Mouse (Mus musculus) splenic B cell, adult 2 months (primary cell): Measurements from ENCODE around the gene Oas1a.
"Not testable (repeated sequence)": the region's sequence is repeated elsewhere in the genome, so short reads cannot be mapped to it uniquely, and the experiment has no call there.

ENCODE experiments used
- DNase-seq: peaks from one replicate; pipeline ENCODE4 v3.0.0-alpha.2; 2011; ENCODE audit warnings: low read depth, low spot score
- H3K27me3 ChIP-seq: 2 replicates; pipeline ENCODE4 v1.6.1; 2012; ENCODE audit warnings: mild to moderate bottlenecking, low read length, moderate library complexity, mixed read lengths; ENCODE audit not compliant: control insufficient read depth, poor library complexity, insufficient read depth, severe bottlenecking
- H3K36me3 ChIP-seq: 2 replicates; pipeline ENCODE4 v1.6.1; 2012; ENCODE audit warnings: mild to moderate bottlenecking, low read length, moderate library complexity, mixed read lengths; ENCODE audit not compliant: control insufficient read depth, poor library complexity, insufficient read depth, severe bottlenecking

Oas1a gene

DNA sequence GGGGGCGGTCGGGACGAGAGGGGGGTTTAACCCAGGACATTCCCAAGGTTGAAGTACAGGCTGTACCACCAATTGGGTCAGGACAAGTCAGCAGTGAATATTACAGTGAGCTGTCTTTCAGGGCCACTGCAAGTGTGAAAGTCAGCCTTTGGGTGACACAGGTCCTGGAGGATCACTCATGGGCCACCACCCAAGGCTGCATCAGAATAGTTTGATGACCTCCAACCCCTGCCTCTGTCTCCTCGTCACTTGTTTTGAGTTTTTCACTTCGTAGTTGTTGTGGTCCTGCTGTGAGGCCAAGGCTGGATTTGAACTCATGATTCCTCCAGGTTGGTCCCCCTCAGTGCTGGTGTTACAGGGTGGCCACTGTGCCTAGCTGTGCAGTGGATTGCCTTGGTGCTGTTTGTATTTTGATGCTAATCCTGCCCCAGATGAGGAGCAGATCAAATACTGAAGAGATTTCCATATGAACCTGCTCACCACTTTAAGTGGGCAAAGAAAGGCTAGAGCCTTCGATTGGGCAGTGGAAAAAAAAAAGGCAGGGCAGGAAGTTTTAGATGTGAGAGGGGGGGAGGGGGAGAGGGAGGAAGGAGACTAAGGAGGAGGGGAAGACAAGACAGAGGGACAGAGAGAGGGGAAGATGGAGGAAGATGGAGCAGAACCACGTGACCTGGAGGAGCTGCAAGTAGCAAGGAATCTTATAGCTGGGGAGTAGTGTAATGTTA is 1.0 kb upstream of the Oas1a start:
- no peaks in the 10 kb centered on the region for H3K27me3 ChIP-seq
- no peak for DNase-seq
- H3K36me3 ChIP-seq, result no peaks in the 10 kb centered on the region

DNA sequence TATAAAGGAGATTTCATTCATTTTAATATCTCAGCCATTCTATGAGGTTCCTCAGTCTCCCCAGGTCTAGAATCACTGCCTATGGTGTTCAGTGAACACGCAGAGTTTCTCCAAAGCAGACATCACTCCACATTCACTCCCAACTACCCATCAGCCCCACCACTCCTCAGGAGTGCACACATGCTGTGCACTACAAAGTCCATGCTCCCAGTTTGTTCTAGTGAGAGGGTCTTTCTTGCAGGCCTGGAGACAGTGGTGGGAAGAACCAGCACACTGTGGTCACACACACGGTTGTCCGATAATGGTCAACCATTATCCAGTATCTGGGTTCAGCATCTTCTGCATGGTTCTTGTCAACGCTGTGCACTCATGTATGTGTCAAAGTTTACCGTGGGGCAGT is 5.3 kb downstream of the Oas1a start:
- no peak for DNase-seq
- no peaks in the 10 kb centered on the region for H3K36me3 ChIP-seq
- H3K27me3 ChIP-seq, result no peaks in the 10 kb centered on the region

- no peak for DNase-seq
- H3K36me3 ChIP-seq, result no peaks in the 10 kb centered on the region
- no peaks in the 10 kb centered on the region for H3K27me3 ChIP-seq
These were observed 6.7 kb downstream of the Oas1a start for GRCm38 (mm10) chr5:120900666-120901065.

- DNase-seq, result no peak
- Histone ChIP-seq H3K36me3 (no peaks in the 10 kb centered on the region), H3K27me3 (no peaks in the 10 kb centered on the region)
These were observed 8.6 kb downstream of the Oas1a start for GRCm38 (mm10) chr5:120898726-120899125.

DNA sequence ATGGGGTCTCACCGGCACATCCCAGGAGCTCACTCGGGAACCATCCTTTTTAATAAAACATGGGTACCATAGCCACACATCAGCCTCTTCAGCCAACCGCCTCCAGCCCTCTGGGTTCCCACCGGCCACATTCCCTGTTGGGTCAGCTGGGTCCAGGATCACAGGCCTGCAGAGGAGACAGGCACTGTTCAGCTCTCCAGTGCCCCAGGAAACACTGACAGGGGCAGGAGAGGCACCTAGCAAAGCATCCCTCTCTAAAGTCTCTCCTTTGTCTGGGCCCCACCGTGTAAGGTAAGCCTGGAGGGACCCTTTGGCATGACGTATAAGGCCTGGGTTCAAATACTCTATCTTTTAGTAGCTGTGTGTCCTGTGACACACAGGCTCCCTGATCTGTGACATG is 9.0 kb downstream of the Oas1a start:
- Histone ChIP-seq H3K27me3 (no peaks in the 10 kb centered on the region), H3K36me3 (no peaks in the 10 kb centered on the region)
- DNase-seq, result no peak

GRCm38 (mm10) chr5:120895231-120895900 is 12.0 kb downstream of the Oas1a start:
- Histone ChIP-seq H3K27me3 (no peaks in the 10 kb centered on the region), H3K36me3 (no peaks in the 10 kb centered on the region)
- no peak for DNase-seq

GRCm38 (mm10) chr5:120894692-120895091 is 12.6 kb downstream of the Oas1a start:
- DNase-seq, H3K36me3 ChIP-seq, H3K27me3 ChIP-seq: not testable (repeated sequence)

GRCm38 (mm10) chr5:120893866-120894265 is 13.5 kb downstream of the Oas1a start:
- not testable (repeated sequence) for H3K27me3 ChIP-seq, H3K36me3 ChIP-seq, DNase-seq

DNA sequence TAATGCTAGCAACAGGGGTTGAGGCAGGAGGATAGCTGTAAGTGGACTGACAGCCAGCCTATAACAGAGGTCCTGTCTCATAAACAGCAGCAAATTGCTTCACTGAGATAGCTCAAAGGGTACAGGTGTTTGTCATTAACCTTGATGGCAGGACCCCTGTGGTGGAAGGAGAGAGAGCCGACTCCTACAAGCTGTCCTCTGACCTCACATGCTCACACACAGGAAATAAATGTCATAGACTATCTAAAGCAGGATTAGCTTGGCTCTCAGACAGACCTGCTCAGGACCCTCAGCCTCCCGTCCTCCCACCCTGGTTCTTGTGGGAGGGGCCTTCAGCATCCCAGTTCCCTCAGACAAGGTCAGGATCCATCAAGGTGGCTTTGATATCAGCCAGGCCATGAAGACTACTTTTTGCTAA is 15.1 kb downstream of the Oas1a start:
- Histone ChIP-seq H3K36me3 (no peaks in the 10 kb centered on the region), H3K27me3 (no peaks in the 10 kb centered on the region)
- no peak for DNase-seq

- DNase-seq, H3K27me3 ChIP-seq, H3K36me3 ChIP-seq: not testable (repeated sequence)
These were observed 15.6 kb downstream of the Oas1a start for GRCm38 (mm10) chr5:120891566-120892242.

DNA sequence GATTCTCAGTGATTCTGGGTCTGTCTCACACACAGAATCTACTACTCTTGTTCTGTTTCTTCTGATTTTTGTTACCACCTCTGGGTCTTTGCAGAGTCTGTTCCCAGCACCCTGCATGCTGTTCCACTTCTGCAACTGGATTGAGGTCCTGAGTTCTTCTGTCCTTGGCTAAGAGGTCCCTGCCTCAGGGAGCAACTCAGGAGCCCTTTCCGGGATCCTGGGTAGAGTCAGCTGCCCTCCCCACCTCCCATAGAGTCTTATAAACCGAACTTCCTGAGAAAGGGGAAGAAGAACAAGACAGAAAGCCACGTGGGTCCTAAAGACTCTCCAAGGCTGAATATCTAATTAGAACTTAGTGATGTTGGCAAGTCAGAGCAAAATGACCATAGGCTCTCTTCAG is 16.3 kb downstream of the Oas1a start:
- Histone ChIP-seq H3K27me3 (no peaks in the 10 kb centered on the region), H3K36me3 (no peaks in the 10 kb centered on the region)
- DNase-seq, result no peak

GRCm38 (mm10) chr5:120890026-120890425 is 17.3 kb downstream of the Oas1a start:
- no peak for DNase-seq
- Histone ChIP-seq H3K36me3 (no peaks in the 10 kb centered on the region), H3K27me3 (no peaks in the 10 kb centered on the region)

DNA sequence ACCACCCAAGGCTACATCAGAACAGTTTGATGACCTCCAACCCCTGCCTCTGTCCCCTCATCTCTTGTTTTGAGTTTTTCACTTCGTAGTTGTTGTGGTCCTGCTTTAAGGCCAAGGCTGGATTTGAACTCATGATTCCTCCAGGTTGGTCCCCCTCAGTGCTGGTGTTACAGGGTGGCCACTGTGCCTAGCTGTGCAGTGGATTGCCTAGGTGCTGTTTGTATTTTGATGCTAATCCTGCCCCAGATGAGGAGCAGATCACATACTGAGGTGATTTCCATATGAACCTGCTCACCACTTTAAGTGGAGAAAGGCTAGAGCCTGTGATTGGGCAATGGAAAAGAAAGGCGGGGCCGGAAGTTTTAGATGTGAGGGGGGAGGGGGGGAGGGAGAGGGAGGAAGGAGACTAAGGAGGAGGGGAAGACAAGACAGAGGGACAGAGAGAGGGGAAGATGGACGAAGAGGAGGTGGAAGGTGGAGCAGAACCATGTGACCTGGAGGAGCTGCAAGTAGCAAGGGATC is 19.0 kb downstream of the Oas1a start:
- not testable (repeated sequence) for H3K36me3 ChIP-seq, DNase-seq, H3K27me3 ChIP-seq

GRCm38 (mm10) chr5:120887831-120888230 is 19.5 kb downstream of the Oas1a start:
- Histone ChIP-seq H3K27me3 (no peaks in the 10 kb centered on the region), H3K36me3 (no peaks in the 10 kb centered on the region)
- DNase-seq, result no peak

DNA sequence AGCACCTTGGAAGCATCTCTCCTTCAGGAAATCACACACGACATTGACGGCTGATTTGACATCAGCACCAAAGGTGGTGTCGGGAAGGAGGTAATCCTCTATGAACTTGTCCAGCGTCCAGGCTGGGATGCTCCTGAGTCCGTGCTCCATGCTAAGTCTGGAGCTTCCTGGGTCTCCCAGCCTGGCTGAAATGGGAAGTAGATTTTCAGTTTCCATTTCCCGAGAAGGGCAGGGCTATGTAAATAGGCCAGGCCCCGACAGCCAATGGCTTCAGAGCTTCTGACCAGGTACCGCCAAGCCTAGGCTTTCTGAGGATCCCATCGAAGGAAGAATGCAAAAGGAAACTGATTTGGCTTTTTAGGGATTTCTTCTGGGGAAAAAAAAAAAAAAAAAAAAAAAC is 19.9 kb downstream of the Oas1a start, which contains the start of gene Oas1g:
Oas1g (minus strand) TSS at position 201 of the 400 bp plus-strand sequence.
- not testable (repeated sequence) for H3K27me3 ChIP-seq, H3K36me3 ChIP-seq, DNase-seq
